Mouse (Mus musculus) retina, postnatal 7 days (tissue): ENCODE results near the gene Stmnd1.
"Not testable (repeated sequence)": the region's sequence is repeated elsewhere in the genome, so short reads cannot be mapped to it uniquely, and the experiment has no call there.

Experiments
- DNase-seq: peaks from one replicate; pipeline ENCODE4 v3.0.0-alpha.2; 2012; ENCODE audit warnings: low read depth, low spot score

The Stmnd1 gene

GRCm38 (mm10) chr13:46288372-46288771, 14.9 kb downstream of the Stmnd1 start:
- DNase-seq: no peak

GRCm38 (mm10) chr13:46290537-46290936, 17.0 kb downstream of the Stmnd1 start:
- no peak for DNase-seq

GRCm38 (mm10) chr13:46294365-46294764, 20.8 kb downstream of the Stmnd1 start:
- DNase-seq: no peak

GRCm38 (mm10) chr13:46297701-46298100, 24.2 kb downstream of the Stmnd1 start:
- DNase-seq: no peak

- DNase-seq: peak; percentile 47
These were observed 37.3 kb downstream of the Stmnd1 start for GRCm38 (mm10) chr13:46310790-46311189.

- DNase-seq: no peak
These were observed 39.7 kb downstream of the Stmnd1 start for GRCm38 (mm10) chr13:46313176-46313575.

- DNase-seq: no peak
These were observed 41.6 kb downstream of the Stmnd1 start for GRCm38 (mm10) chr13:46315165-46315564.

- DNase-seq: no peak
These were observed 52.9 kb downstream of the Stmnd1 start for GRCm38 (mm10) chr13:46326351-46326985.

- no peak for DNase-seq
These were observed 61.5 kb downstream of the Stmnd1 start for GRCm38 (mm10) chr13:46335020-46335419.

GRCm38 (mm10) chr13:46336281-46336680, 62.8 kb downstream of the Stmnd1 start:
- not testable (repeated sequence) for DNase-seq

GRCm38 (mm10) chr13:46337791-46338190, 64.3 kb downstream of the Stmnd1 start:
- DNase-seq: no peak

GRCm38 (mm10) chr13:46339954-46340353, 66.4 kb downstream of the Stmnd1 start:
- no peak for DNase-seq

GRCm38 (mm10) chr13:46340583-46340982, 67.1 kb downstream of the Stmnd1 start:
- DNase-seq: no peak

- DNase-seq: no peak
These were observed 67.9 kb downstream of the Stmnd1 start for GRCm38 (mm10) chr13:46341419-46341818.

- no peak for DNase-seq
These were observed 69.7 kb downstream of the Stmnd1 start for GRCm38 (mm10) chr13:46343226-46343625.

GRCm38 (mm10) chr13:46346830-46347512, 73.5 kb downstream of the Stmnd1 start:
- no peak for DNase-seq

GRCm38 (mm10) chr13:46349664-46350063, 76.1 kb downstream of the Stmnd1 start:
- DNase-seq: no peak
